Mouse (Mus musculus) ES-E14 (cell line): Measurements from ENCODE around the gene Pde6h.

Experiments used
- CHD2 ChIP-seq: IDR thresholded peaks from 2 replicates; pipeline ENCODE4 v1.6.1; 2014; ENCODE audit warnings: mild to moderate bottlenecking, low read depth, low read length, inconsistent platforms
- HCFC1 ChIP-seq: IDR thresholded peaks from 2 replicates; pipeline ENCODE4 v1.6.1; 2012; ENCODE audit warnings: low read length, inconsistent platforms, borderline replicate concordance; ENCODE audit not compliant: insufficient read depth
- MAFK ChIP-seq: IDR thresholded peaks from 2 replicates; pipeline ENCODE4 v1.6.1; 2014; ENCODE audit warnings: mild to moderate bottlenecking, low read depth, low read length, inconsistent platforms; ENCODE audit not compliant: insufficient read depth
- ZC3H11A ChIP-seq: IDR thresholded peaks from 2 replicates; pipeline ENCODE4 v1.6.1; 2012; ENCODE audit warnings: low read depth, mild to moderate bottlenecking, inconsistent platforms, low read length, borderline replicate concordance

DNA sequence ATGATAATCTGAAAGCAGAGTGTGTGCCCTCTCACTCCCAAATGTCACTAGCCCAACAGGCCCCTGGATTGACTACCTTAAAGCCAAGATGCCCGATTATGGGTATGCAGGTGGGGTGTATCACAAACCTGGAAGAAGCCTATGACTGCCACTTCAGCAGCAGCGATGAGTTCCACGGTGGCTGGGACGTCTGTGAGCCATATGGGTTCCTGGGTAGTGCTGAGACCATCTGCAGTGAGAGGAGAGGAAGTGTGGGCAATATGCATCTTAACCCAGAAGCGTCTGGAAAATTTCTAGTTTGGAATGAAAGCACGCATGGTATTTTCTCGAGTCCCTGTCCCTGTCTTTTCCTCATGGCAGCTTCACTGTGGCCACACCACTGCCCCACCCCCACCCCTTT, 2.0 kb upstream of the Pde6h start:
- TF ChIP-seq CHD2 (no peak), HCFC1 (no peak), ZC3H11A (no peak), MAFK (no peak)
